Mouse (Mus musculus) spleen, adult 2 months (tissue): ENCODE data around the gene Epn1.

Experiments
- CTCF ChIP-seq: fragments of 200-500 bp; IDR thresholded peaks from 2 replicates; pipeline ENCODE4 v1.5.1; 2011; ENCODE audit warnings: mild to moderate bottlenecking, inconsistent platforms; ENCODE audit not compliant: insufficient read depth, insufficient read length, insufficient replicate concordance; ENCODE audit errors: extremely low read depth
- POLR2A ChIP-seq: fragments of 200-500 bp; IDR thresholded peaks from 2 replicates; pipeline ENCODE4 v1.6.1; 2011; ENCODE audit warnings: low read depth, low read length, inconsistent platforms

GRCm38 (mm10) chr7:5036136-5036535 is 43.9 kb upstream of the Epn1 start:
- TF ChIP-seq CTCF = no peak
- no peak for TF ChIP-seq POLR2A
